Mouse (Mus musculus) CH12.LX (cell line): ENCODE measurements at regions not wholly inside any gene's neighbourhood (a gene's known extent, or its start where the extent isn't known, plus 50 kb on each side); places are given as distances from the start of the nearest gene placed in this dataset.
"Not testable (repeated sequence)": the region's sequence is repeated elsewhere in the genome, so short reads cannot be mapped to it uniquely, and the experiment has no call there.

Experiments used
- DNase-seq: peaks from one replicate; pipeline ENCODE4 v3.0.0-alpha.2; 2013; ENCODE audit errors: extremely low read depth
- H3K27ac ChIP-seq: 2 replicates; pipeline ENCODE4 v1.5.1; 2012; ENCODE audit warnings: low read depth, mild to moderate bottlenecking, control low read depth, moderate library complexity; ENCODE audit not compliant: insufficient read depth
- H3K27me3 ChIP-seq: replicated peaks from 2 replicates; pipeline ENCODE3; 2012; ENCODE audit warnings: inconsistent platforms
- H3K36me3 ChIP-seq, 2 experiments: replicated peaks in 1 of 2; 2 replicates each; pipeline versions ENCODE3 to v1.6.1; 2012; ENCODE audit warnings: inconsistent platforms in 1 of 2, low read length in 1 of 2, mild to moderate bottlenecking in 1 of 2, mixed read lengths in 1 of 2, moderate library complexity in 1 of 2; ENCODE audit not compliant: control insufficient read depth in 1 of 2, insufficient read depth in 1 of 2
- H3K4me1 ChIP-seq, 2 experiments: 2 replicates each; pipeline ENCODE4 v1.6.1; 2012; ENCODE audit warnings: inconsistent platforms in 1 of 2, moderate library complexity in 1 of 2; ENCODE audit not compliant: insufficient read depth in 2 of 2, control insufficient read depth in 1 of 2
- H3K4me2 ChIP-seq: 2 replicates; pipeline ENCODE4 v1.6.1; 2012; ENCODE audit warnings: low read depth, mild to moderate bottlenecking, control low read depth; ENCODE audit not compliant: poor library complexity, insufficient read depth, severe bottlenecking
- H3K4me3 ChIP-seq, 3 experiments: fragments of 150-350 bp in 1 of 3; sonication (generic) in 1 of 3; replicated peaks in 1 of 3; 2 replicates each; pipeline versions ENCODE3 to v1.5.1; 2011 to 2012; ENCODE audit warnings: low read depth in 2 of 3, low read length in 2 of 3, mild to moderate bottlenecking in 2 of 3, moderate library complexity in 2 of 3, control low read depth in 1 of 3, improper control_type of control experiment in 1 of 3, inconsistent platforms in 1 of 3, mixed read lengths in 1 of 3; ENCODE audit not compliant: poor library complexity in 1 of 3
- H3K79me2 ChIP-seq: replicated peaks from 2 replicates; pipeline ENCODE4 v1.6.1; 2012; ENCODE audit warnings: mild to moderate bottlenecking, moderate library complexity; ENCODE audit not compliant: control insufficient read depth, poor library complexity, insufficient read depth, severe bottlenecking; ENCODE audit errors: extremely low read depth
- H3K9ac ChIP-seq: 2 replicates; pipeline ENCODE4 v1.6.1; 2012; ENCODE audit warnings: low read depth, mild to moderate bottlenecking, control low read depth, moderate library complexity; ENCODE audit not compliant: insufficient read depth
- H3K9me3 ChIP-seq: replicated peaks from 2 replicates; pipeline ENCODE3; 2012; ENCODE audit warnings: low read length, inconsistent platforms, mixed read lengths
- CTCF ChIP-seq, 2 experiments: IDR thresholded peaks in 1 of 2; conservative IDR thresholded peaks in 1 of 2; 2 replicates each; pipeline ENCODE4 v1.5.1; 2011 to 2012; ENCODE audit warnings: low read depth in 2 of 2, low read length in 2 of 2, improper control_type of control experiment in 1 of 2, inconsistent platforms in 1 of 2, mild to moderate bottlenecking in 1 of 2, moderate library complexity in 1 of 2
- ETS1 ChIP-seq: conservative IDR thresholded peaks from 2 replicates; pipeline ENCODE4 v1.6.1; 2012; ENCODE audit warnings: low read depth, mild to moderate bottlenecking, inconsistent platforms, low read length, improper control_type of control experiment, moderate library complexity
- HCFC1 ChIP-seq: IDR thresholded peaks from 2 replicates; pipeline ENCODE4 v1.6.1; 2012; ENCODE audit warnings: low read depth, mild to moderate bottlenecking, inconsistent platforms, low read length, improper control_type of control experiment
- MAZ ChIP-seq: IDR thresholded peaks from 2 replicates; pipeline ENCODE4 v1.6.1; 2012; ENCODE audit warnings: low read depth, mild to moderate bottlenecking, inconsistent platforms, low read length, improper control_type of control experiment, moderate library complexity
- NRF1 ChIP-seq: IDR thresholded peaks from 2 replicates; pipeline ENCODE4 v1.6.1; 2014; ENCODE audit warnings: low read depth, mild to moderate bottlenecking, inconsistent platforms, low read length, improper control_type of control experiment, moderate library complexity
- RAD21 ChIP-seq: IDR thresholded peaks from 2 replicates; pipeline ENCODE4 v1.6.1; 2011; ENCODE audit warnings: low read depth, mild to moderate bottlenecking, low read length, improper control_type of control experiment, moderate library complexity
- SMC3 ChIP-seq: IDR thresholded peaks from 2 replicates; pipeline ENCODE4 v1.6.1; 2011; ENCODE audit warnings: low read depth, low read length, improper control_type of control experiment
- ZNF384 ChIP-seq: IDR thresholded peaks from 2 replicates; pipeline ENCODE4 v1.6.1; 2012; ENCODE audit warnings: low read depth, low read length, improper control_type of control experiment, inconsistent platforms
- dilution Hi-C: fragments of 300-500 bp; cut with MboI; formaldehyde crosslinking; loops from 2 replicates; pipeline ENCODE4 v1.14.3; 2020; ENCODE audit warnings: low sequenced_read_pairs; ENCODE audit not compliant: extremely low pct_unique_long_range_greater_than_20kb, extremely low pct_ligation_motif_present
- in situ Hi-C: fragments of 300-500 bp; cut with MboI; formaldehyde crosslinking; loops from 3 replicates; pipeline ENCODE4 v1.14.3; 2019; ENCODE audit warnings: low sequenced_read_pairs, low pct_ligation_motif_present, low pct_unique_long_range_greater_than_20kb, mixed read lengths

DNA sequence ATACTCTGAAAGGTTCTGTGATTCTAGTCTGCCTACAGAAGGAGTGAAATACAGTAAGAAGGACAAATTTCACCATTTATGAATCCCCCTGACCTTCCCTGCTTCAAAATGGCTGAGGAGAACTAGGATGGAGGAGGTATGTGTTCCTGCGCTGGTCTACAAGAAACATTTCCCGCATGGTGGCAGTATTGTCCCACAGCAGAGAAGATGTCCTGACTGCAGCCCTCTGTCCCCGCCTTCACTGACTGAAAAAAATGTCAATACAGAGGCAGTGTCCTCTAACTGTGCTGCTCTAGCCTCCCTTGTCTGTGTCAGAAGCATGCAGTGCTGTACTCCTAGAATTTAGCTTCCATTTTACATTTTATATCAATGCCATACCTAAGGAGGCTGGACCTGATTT lies 186.6 kb upstream of the Olfr1324 start:
- Histone ChIP-seq H3K4me3 (peak overlapping the region in 1 of 3 experiments; percentile 15), H3K27ac (peak overlapping the region; percentile 80), H3K4me1 (peaks cover 0 to 14% of the 10 kb centered on the region in 2 experiments; a peak in 2 of 4 replicates), H3K9ac (peak overlapping the region; percentile 48; the same call in 1 of the 2 replicates), H3K36me3 (peaks cover 16 to 19% of the 10 kb centered on the region in 2 experiments)
- H3K27me3 ChIP-seq, dilution Hi-C loops, H3K9me3 ChIP-seq, H3K79me2 ChIP-seq, H3K4me2 ChIP-seq, in situ Hi-C loops: not testable (repeated sequence)
- DNase-seq: peak; percentile 71
- peak; percentile 8 to 47; a peak in 2 of 4 replicates for TF ChIP-seq CTCF (conservative IDR thresholded peaks at IDR 0.05 in 1 of 2, IDR thresholded peaks at IDR 0.05 in 1 of 2; ENCODE audit: low read depth in 2 of 2, low read length in 2 of 2)
- TF ChIP-seq RAD21: peak; percentile 39
- TF ChIP-seq ZNF384: peak; percentile 96
- peak; percentile 16; the same call in 1 of the 2 replicates for TF ChIP-seq SMC3
- peak; percentile 51 for TF ChIP-seq ETS1
- 0 out of 2 replicates have a peak, but pooled peaks have one; percentile 29 for TF ChIP-seq MAZ

DNA sequence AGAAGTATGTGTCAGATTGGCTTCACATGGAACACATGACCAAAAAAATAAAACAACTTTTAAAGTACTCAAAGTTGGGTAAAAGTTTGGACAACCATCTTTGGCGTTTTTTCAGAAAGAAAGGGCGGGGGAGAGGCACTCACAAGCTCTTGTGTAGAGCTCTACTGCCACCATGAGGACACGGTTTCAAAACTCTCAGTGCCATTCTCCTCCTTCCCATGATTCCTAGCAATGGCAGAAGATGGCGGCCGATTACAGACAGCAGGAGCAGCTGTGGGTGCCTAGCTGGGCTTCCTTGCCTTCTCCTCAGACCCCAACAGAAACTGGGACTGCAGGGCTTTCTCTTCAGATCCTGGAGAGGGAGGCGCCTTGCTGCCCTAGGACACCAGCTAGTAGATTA lies 186.1 kb upstream of the Olfr1324 start:
- in situ Hi-C loops, H3K4me2 ChIP-seq, H3K27me3 ChIP-seq, H3K9me3 ChIP-seq, H3K79me2 ChIP-seq, dilution Hi-C loops: not testable (repeated sequence)
- Histone ChIP-seq H3K27ac (peak overlapping the region; percentile 80), H3K4me3 (peak overlapping the region in 1 of 3 experiments; percentile 15), H3K4me1 (peaks cover 0 to 14% of the 10 kb centered on the region in 2 experiments; a peak in 2 of 4 replicates), H3K36me3 (peaks cover 16 to 24% of the 10 kb centered on the region in 2 experiments), H3K9ac (peak overlapping the region; percentile 48; the same call in 1 of the 2 replicates)
- TF ChIP-seq SMC3: peak; percentile 21
- TF ChIP-seq HCFC1: 0 out of 2 replicates have a peak, but pooled peaks have one; percentile 36
- peak; percentile 45; the same call in 1 of the 2 replicates for TF ChIP-seq ETS1
- peak; percentile 96 for TF ChIP-seq ZNF384
- peak in 1 of 2 experiments; percentile 50; a peak in 2 of 4 replicates for TF ChIP-seq CTCF (conservative IDR thresholded peaks at IDR 0.05 in 1 of 2, IDR thresholded peaks at IDR 0.05 in 1 of 2; ENCODE audit: low read depth in 2 of 2, low read length in 2 of 2)
- peak; percentile 41 for TF ChIP-seq RAD21
- DNase-seq: peak; percentile 74

DNA sequence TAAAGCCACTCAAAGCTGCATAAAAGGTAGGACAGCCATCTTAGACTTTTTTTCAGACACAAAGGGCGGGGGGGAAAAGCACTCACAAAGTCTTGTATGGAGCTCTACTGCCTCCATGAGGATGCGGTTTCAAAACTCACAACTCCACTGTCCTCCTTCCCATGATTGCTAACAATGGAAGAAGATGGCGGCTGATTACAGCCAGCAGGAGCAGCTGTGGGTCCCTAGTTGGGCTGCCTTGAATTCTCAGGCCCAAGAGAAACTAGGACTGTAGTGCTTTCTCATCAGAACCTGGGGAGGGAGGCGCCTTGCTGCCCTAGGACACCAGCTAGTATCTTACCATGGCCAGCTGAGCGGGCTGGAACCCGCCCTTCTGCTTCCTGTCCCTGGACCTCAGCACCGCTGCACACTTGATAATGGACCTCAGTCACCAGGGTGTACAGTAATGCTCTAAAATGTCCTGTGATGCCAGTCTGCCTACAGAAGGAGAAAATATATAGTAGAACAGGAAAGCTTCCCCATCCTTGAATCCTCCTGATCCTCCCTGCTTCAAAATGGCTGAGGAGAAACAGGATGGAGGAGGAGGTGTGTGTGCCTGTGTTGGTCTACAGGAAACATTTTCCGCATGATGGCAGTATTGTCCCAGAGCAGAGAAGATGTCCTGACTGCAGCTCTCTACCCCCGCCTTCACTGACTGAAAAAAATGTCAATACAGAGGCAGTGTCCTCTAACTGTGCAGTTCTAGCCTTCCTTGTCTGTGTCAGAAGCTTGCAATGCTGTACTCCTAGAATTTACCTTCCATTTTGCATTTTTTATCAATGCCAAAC lies 183.7 kb upstream of the Olfr1324 start:
- Histone ChIP-seq H3K79me2 (no peaks in the 10 kb centered on the region), H3K4me1 (0 out of 4 replicates have a peak, but pooled peaks cover 0 to 4% of the 10 kb centered on the region in 2 experiments), H3K27ac (no peak overlapping the region), H3K4me2 (no peak overlapping the region), H3K36me3 (peaks cover 14 to 24% of the 10 kb centered on the region in 2 experiments), H3K9ac (no peak overlapping the region), H3K27me3 (no peaks in the 10 kb centered on the region), H3K9me3 (no peaks in the 10 kb centered on the region), H3K4me3 (no peak overlapping the region)
- dilution Hi-C loops (no loop called here), in situ Hi-C loops (no loop called here)
- TF ChIP-seq ZNF384: peak; percentile 91
- no peak for TF ChIP-seq NRF1
- DNase-seq: no peak

DNA sequence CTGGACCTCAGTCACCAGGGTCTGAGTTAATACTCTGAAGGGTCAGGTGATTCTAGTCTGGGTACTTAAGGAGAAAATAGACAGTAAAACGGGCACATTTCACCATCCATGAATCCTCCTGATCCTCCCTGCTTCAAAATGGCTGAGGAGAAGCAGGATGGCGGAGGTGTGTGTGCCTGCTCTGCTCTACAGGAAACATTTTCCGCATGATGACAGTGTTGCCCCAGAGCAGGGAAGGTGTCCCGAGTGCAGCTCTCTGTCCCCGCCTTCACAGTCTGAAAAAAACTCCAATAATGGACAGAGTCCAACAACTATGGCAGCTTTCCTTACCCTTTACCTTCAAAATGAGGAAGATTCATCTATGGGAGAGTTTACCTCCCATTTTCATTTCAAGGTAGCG lies 179.8 kb upstream of the Olfr1324 start:
- H3K27ac ChIP-seq, H3K4me3 ChIP-seq, DNase-seq, H3K27me3 ChIP-seq, H3K79me2 ChIP-seq, H3K4me2 ChIP-seq, H3K4me1 ChIP-seq, H3K9ac ChIP-seq, in situ Hi-C loops, H3K9me3 ChIP-seq, dilution Hi-C loops: not testable (repeated sequence)
- H3K36me3 ChIP-seq: peaks cover 11 to 24% of the 10 kb centered on the region in 2 experiments
